Mouse (Mus musculus): Measurements from ENCODE around the gene Tmem116. TPM values are rescaled to one million over a fixed set of nuclear protein-coding genes. Genes with fewer than 3 reads are reported as not detected.

Tmem116 gene
- total and polyA plus RNA-seq, 2 experiments from 2014 or later = 0.66 to 2.5 TPM

DNA sequence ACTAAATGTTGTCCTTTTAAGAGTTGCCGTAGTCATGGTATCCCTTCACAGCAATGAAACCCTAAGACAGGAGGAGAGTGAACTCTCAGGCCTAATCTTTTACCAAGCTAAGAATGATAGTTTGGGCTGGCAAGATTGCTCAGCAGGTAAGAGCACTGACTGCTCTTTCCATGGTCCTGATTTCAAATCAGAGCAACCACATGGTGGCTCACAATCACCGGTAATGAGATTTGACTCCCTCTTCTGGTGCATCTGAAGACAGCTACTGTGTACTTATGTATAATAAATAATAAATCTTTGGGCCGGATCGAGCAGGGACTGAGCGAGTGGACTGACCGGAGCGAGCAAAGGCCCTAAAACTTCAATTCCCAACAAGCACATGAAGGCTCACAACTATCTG lies 89.5 kb downstream of the Tmem116 start:
- peaks cover 6% of the 10 kb centered on the region for H3K4me1 ChIP-seq (ENCODE audit: insufficient read depth, low read length)
- ATAC-seq (ENCODE audit: low FRiP score) (no peak), DNase-seq (ENCODE audit: low spot score) (peak; percentile 14)
- H3K36me3 ChIP-seq (ENCODE audit: insufficient read depth, low read length) = peaks cover 23% of the 10 kb centered on the region
- no peaks in the 10 kb centered on the region for H3K27me3 ChIP-seq (ENCODE audit: insufficient read depth, low read length)
- H3K27ac ChIP-seq (ENCODE audit: low read depth, low read length) = no peak overlapping the region
- no peaks in the 10 kb centered on the region for H3K9me3 ChIP-seq (ENCODE audit: low read length)
- TF ChIP-seq CTCF (IDR thresholded peaks at IDR 0.05) = peak; percentile 57
- no peak overlapping the region for H3K4me3 ChIP-seq (ENCODE audit: low read depth, low read length)
- no peak overlapping the region for H3K9ac ChIP-seq (replicated peaks; ENCODE audit: low read length, poor library complexity, severe bottlenecking)
- H3K4me2 ChIP-seq (ENCODE audit: low read depth, low read length, poor library complexity, severe bottlenecking) = no peak overlapping the region
- 82% methylated on average over 7 of the region's 7 CpGs for WGBS

DNA sequence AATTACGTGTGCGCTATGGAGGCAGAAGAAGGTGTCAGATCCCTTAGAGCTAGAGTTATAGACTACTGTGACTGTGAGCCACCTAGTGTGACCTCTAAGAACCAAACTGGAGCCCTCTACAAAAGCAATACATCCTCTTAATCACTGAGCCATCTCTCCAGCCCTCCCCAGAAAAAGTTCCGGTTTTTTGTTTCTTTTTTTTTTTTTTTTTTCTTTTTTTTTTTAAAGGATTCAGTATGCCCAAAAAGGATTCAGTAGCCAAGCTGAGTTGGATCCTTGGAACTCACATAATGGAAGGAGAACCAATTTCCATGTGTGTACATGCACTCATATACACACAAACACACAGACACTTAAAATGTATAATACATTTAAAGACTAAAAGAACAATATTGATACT lies 91.7 kb downstream of the Tmem116 start:
- H3K27me3 ChIP-seq (ENCODE audit: insufficient read depth, low read length) = no peaks in the 10 kb centered on the region
- H3K4me3 ChIP-seq (ENCODE audit: low read depth, low read length) = no peak overlapping the region
- H3K9ac ChIP-seq (replicated peaks; ENCODE audit: low read length, poor library complexity, severe bottlenecking) = no peak overlapping the region
- no peak for TF ChIP-seq CTCF (IDR thresholded peaks at IDR 0.05)
- 84% methylated on average over 3 of the region's 3 CpGs for WGBS
- H3K36me3 ChIP-seq (ENCODE audit: insufficient read depth, low read length) = peaks cover 5% of the 10 kb centered on the region; the same call in 1 of the 2 replicates
- H3K27ac ChIP-seq (ENCODE audit: low read depth, low read length) = no peak overlapping the region
- peaks cover 12% of the 10 kb centered on the region for H3K4me1 ChIP-seq (ENCODE audit: insufficient read depth, low read length)
- H3K4me2 ChIP-seq (ENCODE audit: low read depth, low read length, poor library complexity, severe bottlenecking) = no peak overlapping the region
- H3K9me3 ChIP-seq (ENCODE audit: low read length) = no peaks in the 10 kb centered on the region
- DNase-seq (ENCODE audit: low spot score) (no peak), ATAC-seq (ENCODE audit: low FRiP score) (no peak)

DNA sequence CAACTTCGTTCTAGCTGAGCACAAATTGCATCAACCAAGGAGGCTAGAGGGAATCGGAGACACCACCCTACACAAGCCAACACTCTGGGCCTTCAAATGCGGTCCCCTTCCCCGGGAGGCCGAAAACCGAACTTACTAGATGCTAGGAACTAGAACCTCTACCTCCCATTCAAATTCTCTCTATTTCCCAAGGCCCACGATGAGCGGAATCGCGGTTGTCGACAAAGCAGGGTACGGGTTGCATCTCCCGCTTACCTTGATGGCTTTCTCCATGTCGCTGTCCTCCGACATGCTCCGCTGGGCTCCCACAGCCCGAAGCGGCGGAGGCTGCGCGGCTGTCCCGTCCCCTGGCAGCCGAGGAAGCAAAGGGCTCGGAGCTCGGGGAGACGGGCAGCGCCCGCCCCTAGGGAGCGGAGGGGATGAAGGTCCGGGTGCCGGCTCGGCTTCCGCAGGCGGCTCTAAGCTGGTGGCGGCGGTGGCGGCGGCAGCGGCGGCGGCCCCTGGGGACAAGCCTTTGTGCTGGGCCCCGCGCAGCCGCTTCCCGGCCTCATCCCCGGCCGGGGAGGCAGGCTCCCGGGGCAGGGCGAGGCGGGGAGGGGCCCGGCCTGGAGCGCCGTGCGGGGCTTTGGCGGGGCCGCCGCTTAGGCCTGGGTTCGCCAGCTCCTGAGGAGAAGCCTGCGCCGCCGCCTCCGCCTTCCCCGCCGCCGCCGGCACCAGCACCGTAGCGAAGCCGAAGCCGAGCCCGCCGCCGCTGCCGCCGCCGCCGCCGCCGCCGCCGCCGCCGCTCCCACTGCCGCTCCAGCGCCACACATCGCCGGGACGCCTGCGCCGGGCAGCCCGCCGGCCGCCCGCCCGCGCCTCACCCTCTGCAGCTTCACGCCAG lies 93.5 kb downstream of the Tmem116 start, which contains the start of the genes Adam1a and Gm42878:
TSS of gene Adam1a (minus strand) at position 573 of the 883 bp plus-strand sequence.
TSS of gene Gm42878 (minus strand) at position 573 of the 883 bp plus-strand sequence.
- peak within 1 kb of the TSS; percentile 88 for H3K4me2 ChIP-seq (ENCODE audit: low read depth, low read length, poor library complexity, severe bottlenecking)
- peak within 1 kb of the TSS; percentile 98 for H3K4me3 ChIP-seq (ENCODE audit: low read depth, low read length)
- no peak for TF ChIP-seq CTCF (IDR thresholded peaks at IDR 0.05)
- peak within 1 kb of the TSS; percentile 98 for H3K9ac ChIP-seq (replicated peaks; ENCODE audit: low read length, poor library complexity, severe bottlenecking)
- under 1% methylated on average over 48 of the region's 97 CpGs for WGBS
- no peaks in the 10 kb centered on the region for H3K36me3 ChIP-seq (ENCODE audit: insufficient read depth, low read length)
- ATAC-seq (ENCODE audit: low FRiP score) (peak; percentile 76; the same call in 1 of the 2 replicates), DNase-seq (ENCODE audit: low spot score) (peak; percentile 20)
- H3K27ac ChIP-seq (ENCODE audit: low read depth, low read length) = peak within 1 kb of the TSS; percentile 99
- peaks cover 12% of the 10 kb centered on the region for H3K4me1 ChIP-seq (ENCODE audit: insufficient read depth, low read length)
- no peaks in the 10 kb centered on the region for H3K9me3 ChIP-seq (ENCODE audit: low read length)
- no peaks in the 10 kb centered on the region for H3K27me3 ChIP-seq (ENCODE audit: insufficient read depth, low read length)

DNA sequence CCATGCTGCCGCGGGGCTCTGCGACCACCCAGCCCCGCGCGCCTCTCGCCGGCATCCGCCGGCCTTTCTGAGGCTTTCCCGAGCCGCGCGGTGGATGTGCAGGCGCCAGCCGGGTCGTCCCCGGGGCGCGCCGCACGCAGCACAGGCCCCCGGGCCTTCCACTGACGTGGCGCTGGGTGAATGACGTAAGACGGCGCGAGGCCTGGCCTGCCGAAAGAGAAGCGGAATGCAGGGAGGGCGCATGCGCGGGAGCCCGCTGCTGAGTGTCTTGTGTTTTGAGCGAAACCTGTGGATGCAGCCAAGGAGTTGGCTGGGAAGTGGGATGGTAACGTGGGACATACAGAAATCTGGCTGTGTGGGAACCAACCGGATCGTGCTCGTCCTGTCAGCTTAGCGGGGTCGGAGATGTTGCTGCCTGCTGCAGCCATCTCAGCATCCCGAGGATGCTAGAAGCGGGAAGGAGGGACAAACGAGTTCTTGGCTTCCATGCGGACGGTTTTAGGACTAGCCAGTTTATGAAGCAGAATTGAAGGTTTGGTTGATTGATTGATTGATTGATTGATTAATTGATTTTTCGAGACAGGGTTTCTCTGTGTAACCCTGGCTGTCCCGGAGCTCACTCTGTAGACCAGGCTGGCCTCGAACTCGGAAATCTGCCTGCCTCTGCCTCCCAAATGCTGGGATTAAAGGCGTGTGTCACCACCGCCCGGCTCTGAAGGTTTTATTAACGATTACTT lies 94.3 kb downstream of the Tmem116 start, which contains the start of gene Mapkapk5:
TSS of gene Mapkapk5 (minus strand) at position 113 of the 737 bp plus-strand sequence.
- Histone ChIP-seq H3K36me3 (ENCODE audit: insufficient read depth, low read length) (no peaks in the 10 kb centered on the region), H3K4me1 (ENCODE audit: insufficient read depth, low read length) (peaks cover 12% of the 10 kb centered on the region), H3K27ac (ENCODE audit: low read depth, low read length) (peak within 1 kb of the TSS; percentile 99), H3K27me3 (ENCODE audit: insufficient read depth, low read length) (no peaks in the 10 kb centered on the region), H3K9me3 (ENCODE audit: low read length) (no peaks in the 10 kb centered on the region), H3K4me2 (ENCODE audit: low read depth, low read length, poor library complexity, severe bottlenecking) (peak within 1 kb of the TSS; percentile 88), H3K4me3 (ENCODE audit: low read depth, low read length) (peak within 1 kb of the TSS; percentile 98), H3K9ac (replicated peaks; ENCODE audit: low read length, poor library complexity, severe bottlenecking) (peak within 1 kb of the TSS; percentile 98)
- WGBS = 2% methylated on average over 49 of the region's 55 CpGs
- DNase-seq (ENCODE audit: low spot score) (peak; percentile 98), ATAC-seq (ENCODE audit: low FRiP score) (peak; percentile 94)
- TF ChIP-seq CTCF (IDR thresholded peaks at IDR 0.05) = no peak

DNA sequence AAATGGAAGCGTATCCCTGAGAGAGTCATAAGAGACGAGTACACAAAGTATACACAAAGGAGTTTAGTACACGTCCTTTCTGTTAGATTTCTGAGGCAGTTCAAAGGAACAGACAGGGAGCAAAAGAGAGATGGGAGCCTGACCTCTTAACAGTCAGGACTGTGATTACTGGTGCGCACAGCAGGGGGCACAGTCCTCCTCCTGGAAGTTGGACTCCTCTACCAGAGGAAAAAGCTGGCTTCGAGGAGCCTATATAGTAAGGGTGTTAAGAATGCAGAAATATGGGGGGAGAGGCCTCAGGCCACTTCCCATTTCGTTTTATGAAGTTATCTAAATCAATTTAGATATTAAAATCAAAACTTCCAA lies 94.8 kb downstream of the Tmem116 start:
- Histone ChIP-seq H3K27ac (ENCODE audit: low read depth, low read length) (peak overlapping the region; percentile 99), H3K9me3 (ENCODE audit: low read length) (no peaks in the 10 kb centered on the region), H3K4me2 (ENCODE audit: low read depth, low read length, poor library complexity, severe bottlenecking) (peak overlapping the region; percentile 51), H3K4me1 (ENCODE audit: insufficient read depth, low read length) (peaks cover 12% of the 10 kb centered on the region), H3K36me3 (ENCODE audit: insufficient read depth, low read length) (no peaks in the 10 kb centered on the region), H3K4me3 (ENCODE audit: low read depth, low read length) (peak overlapping the region; percentile 98), H3K27me3 (ENCODE audit: insufficient read depth, low read length) (no peaks in the 10 kb centered on the region), H3K9ac (replicated peaks; ENCODE audit: low read length, poor library complexity, severe bottlenecking) (peak overlapping the region; percentile 98)
- TF ChIP-seq CTCF (IDR thresholded peaks at IDR 0.05) = peak; percentile 67
- DNase-seq (ENCODE audit: low spot score) = peak; percentile 54
- ATAC-seq (ENCODE audit: low FRiP score) = peak; percentile 58; the same call in 1 of the 2 replicates
- 41% methylated on average over 6 of the region's 6 CpGs for WGBS
